Mouse (Mus musculus) cortical plate, adult 2 months (tissue): Measurements from ENCODE around the gene Acvr2a.

Source experiments
- CTCF ChIP-seq: fragments of 200-500 bp; IDR thresholded peaks from 2 replicates; pipeline ENCODE4 v1.5.1; 2011; ENCODE audit warnings: mild to moderate bottlenecking, control low read depth, low read length; ENCODE audit not compliant: insufficient read depth; ENCODE audit errors: extremely low read depth
- POLR2A ChIP-seq: fragments of 200-500 bp; IDR thresholded peaks from 2 replicates; pipeline ENCODE4 v1.6.1; 2011; ENCODE audit warnings: mild to moderate bottlenecking, low read length, control low read depth; ENCODE audit not compliant: insufficient read depth; ENCODE audit errors: extremely low read depth

DNA sequence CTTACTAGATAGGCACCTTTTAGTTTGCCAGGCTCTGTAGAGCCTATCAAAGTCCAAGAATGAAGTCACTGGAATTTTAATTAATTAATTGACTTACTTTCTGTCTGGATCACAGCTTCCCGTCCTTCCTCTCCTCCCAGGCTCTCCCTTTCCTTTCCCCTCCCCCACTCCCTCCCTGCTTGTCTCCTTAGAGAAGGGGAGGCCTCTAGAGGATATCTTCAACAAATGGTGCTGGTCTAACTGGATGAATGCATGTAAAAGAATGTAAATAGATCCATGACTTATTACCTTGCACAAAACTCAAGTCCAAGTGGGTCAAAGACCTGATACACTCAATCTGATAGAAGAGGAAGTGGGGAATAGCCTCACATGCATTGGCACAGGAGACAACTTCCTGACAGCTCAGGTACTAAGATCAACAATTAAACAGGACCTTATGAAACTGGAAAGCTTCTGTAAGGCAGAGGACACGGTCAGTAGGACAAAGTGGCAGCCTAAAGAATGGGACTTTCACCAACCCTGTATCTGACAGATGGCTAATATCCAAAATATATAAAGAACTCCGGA is 20.1 kb downstream of the Acvr2a start:
- TF ChIP-seq CTCF, result no peak
- no peak for TF ChIP-seq POLR2A
